Mouse (Mus musculus) right cerebral cortex, adult 18-20 months (tissue): Measurements from ENCODE around the gene Pdgfra.

Experiments used
- DNase-seq: peaks from one replicate; pipeline ENCODE4 v3.0.0; 2022; ENCODE audit warnings: mixed read lengths

Pdgfra gene

GRCm38 (mm10) chr5:75152021-75152425 is at the start of gene Pdgfra:
Gene Pdgfra (plus strand): TSS chr5:75152292.
- no peak for DNase-seq

- DNase-seq, result no peak
These were observed 45.6 kb upstream of the Pdgfra start for GRCm38 (mm10) chr5:75106511-75106910.

GRCm38 (mm10) chr5:75109368-75109767 is 42.7 kb upstream of the Pdgfra start:
- no peak for DNase-seq

DNA sequence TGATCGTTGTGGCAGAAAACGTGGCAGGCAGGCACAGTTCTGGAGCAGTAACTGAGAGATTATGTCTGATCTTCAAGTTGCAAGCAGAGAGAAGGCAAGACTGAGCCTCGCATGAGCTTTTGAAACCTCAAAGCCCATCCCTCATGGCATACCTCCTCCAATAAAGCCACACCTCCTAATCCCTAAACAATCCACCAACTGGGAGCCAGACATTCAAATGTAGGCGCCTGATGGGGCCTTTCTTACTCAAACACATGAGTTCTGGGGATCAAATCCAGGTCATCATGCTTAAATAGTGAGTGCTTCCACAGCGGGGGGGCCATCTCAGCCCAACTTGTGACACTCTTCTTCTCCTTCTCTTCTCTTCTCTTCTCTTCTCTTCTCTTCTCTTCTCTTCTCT is 40.3 kb upstream of the Pdgfra start:
- DNase-seq, result no peak

GRCm38 (mm10) chr5:75118840-75119239 is 33.3 kb upstream of the Pdgfra start:
- DNase-seq, result no peak

DNA sequence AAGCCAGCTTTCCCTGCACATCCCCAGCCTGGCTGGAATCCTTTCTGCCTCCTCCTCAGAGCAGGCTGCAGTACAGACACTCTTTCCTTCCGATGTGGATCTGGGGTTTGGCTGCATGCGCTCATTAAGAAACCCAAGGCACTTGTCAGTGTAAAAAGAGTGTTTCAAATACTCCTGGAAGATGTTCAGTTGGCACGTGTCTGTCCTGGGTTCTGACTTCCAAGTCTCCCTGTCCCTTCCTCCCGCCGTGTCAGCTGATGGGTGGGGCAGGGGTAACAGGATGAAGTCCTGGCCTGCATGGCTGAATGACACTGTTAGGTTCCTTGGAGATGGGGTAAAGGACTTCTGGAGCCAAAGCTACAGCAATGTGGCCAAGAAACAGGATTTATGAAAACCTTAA is 30.4 kb upstream of the Pdgfra start:
- no peak for DNase-seq

DNA sequence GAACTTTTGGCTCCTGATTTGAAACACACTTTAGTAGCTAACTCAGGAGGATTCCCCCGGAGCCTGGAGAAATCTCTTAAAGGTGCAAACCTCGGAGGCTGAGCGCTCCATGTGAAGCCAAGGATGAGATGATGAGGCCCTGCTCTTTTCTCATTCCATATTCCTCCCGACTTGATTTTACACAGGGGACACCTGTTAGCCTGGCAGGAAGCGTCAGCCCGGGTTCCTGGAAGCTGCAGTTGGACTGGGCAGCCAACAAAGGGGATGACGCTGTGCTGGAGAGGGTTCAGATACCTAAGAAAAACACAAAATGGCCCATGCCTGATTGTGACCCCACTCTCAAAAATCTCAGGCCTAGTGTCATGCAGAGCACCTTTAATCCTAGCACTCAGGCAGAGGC is 17.4 kb upstream of the Pdgfra start:
- DNase-seq, result no peak

DNA sequence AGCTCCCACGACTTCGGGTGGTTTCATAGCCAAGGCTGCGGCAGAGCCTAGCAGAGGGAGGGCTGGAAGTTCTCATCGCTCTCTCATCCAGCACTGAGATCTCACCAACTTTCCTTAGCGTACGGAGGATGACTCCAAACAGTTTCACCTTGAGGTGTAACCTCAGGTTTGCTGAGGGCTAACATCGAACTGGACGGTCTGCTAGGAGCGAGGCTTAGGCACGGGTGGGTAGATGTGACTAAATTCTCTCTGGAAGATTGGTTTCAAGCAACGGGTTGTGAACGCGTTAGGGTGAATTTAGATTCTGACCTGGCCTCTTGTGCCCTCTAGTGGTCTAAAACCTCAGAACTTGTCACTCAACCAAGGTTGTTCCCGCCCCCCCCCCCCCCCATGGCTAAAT is 9.0 kb upstream of the Pdgfra start:
- peak; percentile 63 for DNase-seq

DNA sequence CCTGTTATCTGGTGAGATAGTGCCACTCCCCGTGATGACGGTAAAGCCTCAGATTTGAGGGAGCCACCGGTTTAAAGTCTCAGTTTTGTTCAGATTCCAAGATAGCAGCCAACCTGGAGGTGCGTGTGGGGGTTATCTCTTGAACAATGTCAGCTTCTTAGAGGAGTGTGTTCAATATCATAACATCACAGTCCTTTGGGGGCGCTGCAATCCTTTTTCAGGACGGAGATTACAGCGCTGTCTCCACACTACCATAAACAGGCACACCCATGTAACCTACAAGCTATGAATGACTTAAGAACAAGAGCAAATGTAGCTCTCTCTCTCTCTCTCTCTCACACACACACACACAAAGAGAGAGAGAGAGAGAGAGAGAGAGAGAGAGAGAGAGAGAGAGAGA is 8.3 kb upstream of the Pdgfra start:
- DNase-seq, result no peak

- no peak for DNase-seq
These were observed 6.8 kb upstream of the Pdgfra start for GRCm38 (mm10) chr5:75145341-75145740.

DNA sequence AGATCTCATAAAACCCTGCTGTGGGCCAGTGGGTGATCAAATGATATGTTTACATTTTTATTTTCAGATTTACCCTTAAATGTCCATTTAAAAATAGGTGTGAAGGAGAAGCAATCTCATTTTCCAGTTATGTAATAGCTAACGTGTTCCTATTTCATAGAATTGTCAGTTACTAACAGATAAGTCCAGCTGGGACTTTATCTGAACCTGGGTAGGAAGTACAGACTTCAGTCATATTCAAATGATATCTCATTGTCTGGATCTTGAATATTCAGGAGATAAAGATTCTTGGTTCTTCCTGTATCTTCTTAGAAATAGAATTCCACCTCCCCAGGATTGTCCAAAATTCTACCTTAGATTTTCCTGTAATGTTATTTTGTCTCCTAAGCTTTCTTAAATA is 5.6 kb upstream of the Pdgfra start:
- DNase-seq, result no peak

DNA sequence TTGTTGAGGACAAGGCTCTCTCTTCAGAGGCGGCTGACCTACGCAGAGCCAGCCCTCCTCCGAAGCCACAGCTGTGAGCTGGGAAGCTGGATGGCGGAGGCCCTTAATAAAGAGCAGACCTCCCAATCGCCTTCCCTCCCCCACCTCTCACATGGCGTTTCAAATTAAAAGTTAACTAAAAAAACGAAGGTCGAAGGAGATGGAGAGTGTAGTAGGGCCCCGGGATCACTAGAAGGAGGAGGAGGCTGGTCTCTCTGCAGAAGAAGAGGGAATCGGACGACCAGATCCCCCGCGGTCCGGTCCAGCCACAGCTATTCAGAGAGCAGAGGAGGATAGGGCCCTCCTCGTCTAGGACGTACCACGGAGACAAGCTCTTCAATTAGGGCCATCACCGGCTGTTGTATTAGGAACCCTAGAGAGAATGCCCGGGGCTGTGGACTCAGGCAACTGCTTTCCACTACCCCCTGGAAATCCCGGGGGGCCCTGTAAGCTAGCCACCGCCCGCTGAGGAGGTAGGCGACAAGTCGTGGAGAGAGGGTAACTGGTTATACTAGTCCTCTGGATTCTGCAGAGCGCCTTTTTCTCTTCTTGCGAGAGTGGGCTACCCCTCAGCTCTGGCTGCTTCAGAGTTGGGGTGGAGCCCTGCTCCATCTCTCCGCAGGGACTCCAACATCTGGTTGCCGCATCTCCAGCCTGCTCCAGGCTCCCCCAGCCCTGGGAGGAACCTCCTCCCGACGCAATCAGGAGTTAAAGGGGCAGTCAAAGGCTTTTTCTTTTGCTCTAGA is 3.6 kb upstream of the Pdgfra start:
- DNase-seq, result no peak

GRCm38 (mm10) chr5:75149380-75149779 is 2.7 kb upstream of the Pdgfra start:
- DNase-seq, result no peak

GRCm38 (mm10) chr5:75149880-75150279 is 2.2 kb upstream of the Pdgfra start:
- no peak for DNase-seq

- DNase-seq, result no peak
These were observed 1.6 kb upstream of the Pdgfra start for GRCm38 (mm10) chr5:75150341-75150981.

DNA sequence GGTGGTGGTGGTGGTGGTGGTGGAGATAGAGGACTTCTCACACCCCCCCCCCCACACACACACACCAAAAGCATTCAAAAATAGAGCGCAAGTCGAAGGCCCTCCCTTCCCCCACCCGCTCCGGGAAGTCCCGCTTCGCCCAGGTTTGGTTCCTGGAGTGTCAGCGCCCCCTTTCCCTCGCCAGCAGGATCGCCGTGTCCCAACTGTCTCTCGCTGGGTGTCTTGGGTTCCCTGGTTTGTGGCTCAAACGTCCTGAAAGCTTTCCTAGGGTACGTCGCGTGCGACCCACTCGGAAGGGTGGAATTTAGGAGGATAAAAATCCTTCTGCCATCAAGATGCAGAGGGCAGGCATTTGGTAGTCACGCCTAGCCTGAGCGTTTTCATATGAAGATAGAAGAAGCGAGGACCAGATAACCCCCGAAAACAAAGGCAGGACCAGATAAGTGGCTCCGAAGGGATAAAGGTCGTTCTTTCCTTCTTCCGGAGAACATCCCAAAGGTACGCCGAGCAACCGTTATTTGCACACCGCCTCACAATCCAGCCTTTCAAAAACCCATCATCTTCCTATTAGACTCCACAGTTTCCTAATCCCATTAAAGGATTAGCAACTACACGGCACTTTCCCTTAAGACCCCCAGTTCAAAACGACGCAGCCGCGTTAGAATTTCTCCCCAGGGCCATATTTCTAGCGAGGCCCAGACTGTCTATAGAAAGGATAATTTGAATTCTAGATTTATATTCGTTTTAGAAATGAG is 769 bp upstream of the Pdgfra start:
- peak; percentile 26 for DNase-seq

DNA sequence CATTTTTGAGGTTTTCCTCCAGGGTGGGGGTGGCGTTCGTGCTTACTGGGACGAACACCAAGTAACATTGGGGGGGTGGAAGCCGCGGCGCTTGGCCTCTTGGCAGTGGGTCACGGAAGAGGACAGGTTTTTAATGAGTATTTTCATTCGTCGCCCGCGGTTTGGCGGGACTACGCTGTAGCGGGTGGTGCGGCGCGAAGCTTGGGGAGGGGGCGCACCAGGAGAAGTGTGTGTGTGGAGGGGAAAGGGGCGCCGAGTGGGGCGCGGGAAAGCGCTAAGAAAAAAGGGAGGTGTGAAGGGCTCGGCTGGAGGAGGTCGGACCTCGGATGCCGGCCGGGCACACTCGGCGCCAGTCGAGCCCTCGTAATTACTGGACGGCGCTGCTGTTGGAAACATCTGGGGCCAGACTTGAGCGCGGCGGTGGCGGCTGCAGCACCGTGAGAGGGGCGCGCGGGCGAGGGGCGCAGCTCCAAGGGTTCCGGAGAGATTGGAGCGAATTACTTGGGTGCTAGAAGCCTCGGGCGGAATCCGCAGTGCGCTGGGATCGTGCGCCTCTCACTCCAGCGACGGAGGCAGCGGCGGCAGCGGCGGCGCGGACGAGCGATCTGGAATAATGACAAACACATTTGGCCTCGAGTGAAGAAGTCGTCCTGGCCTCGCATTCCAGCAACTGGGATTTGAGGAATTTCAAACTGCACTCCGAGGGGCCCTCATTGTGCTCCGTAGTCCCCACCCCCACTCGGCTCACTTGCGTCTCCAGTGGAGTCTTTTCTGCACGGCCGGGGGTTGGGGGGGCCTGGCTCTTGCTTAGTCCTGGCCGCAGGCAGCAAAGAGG is 916 bp downstream of the Pdgfra start:
- no peak for DNase-seq

DNA sequence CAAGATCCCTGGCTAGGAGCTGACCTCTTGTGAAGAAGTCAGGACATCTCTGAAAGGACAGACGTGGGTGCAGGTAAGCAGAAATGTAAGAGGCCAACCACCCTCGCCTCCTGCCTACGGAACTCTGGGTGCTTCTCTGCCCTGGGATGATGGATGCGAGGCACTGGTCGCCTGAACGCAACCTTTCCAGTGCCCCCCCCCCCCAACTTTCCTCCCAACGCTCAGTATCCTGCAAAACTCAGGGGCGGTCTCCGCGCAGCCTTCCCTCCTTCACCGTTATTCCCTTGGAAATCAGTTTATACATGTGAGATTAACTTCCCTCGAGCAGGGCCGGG is 1.5 kb downstream of the Pdgfra start:
- no peak for DNase-seq

- no peak for DNase-seq
These were observed 2.0 kb downstream of the Pdgfra start for GRCm38 (mm10) chr5:75153961-75154620.

- no peak for DNase-seq
These were observed 2.6 kb downstream of the Pdgfra start for GRCm38 (mm10) chr5:75154621-75155235.

GRCm38 (mm10) chr5:75155281-75155680 is 3.2 kb downstream of the Pdgfra start:
- no peak for DNase-seq
